Mouse (Mus musculus) heart, embryonic 16.5 days (tissue): ENCODE measurements around the gene Agxt. TPM values are rescaled to one million over a fixed set of nuclear protein-coding genes. Genes with fewer than 3 reads are reported as not detected.

Experiments
- ATAC-seq: fragments of 200-750 bp; cut with Nextera tagmentation; replicated peaks from 2 replicates; pipeline ENCODE4 v1.8.0; 2017; ENCODE audit warnings: moderate number of reproducible peaks; ENCODE audit not compliant: insufficient read depth, low FRiP score; ENCODE audit errors: extremely low read depth
- H3K27ac ChIP-seq: fragments of 300-500 bp; sonication (generic); 2 replicates; pipeline ENCODE4 v1.5.1; 2014; ENCODE audit warnings: mild to moderate bottlenecking, low read length, control low read depth, moderate library complexity
- H3K27me3 ChIP-seq: fragments of 300-500 bp; sonication (generic); 2 replicates; pipeline ENCODE4 v1.6.1; 2014; ENCODE audit warnings: low read length, mixed read lengths; ENCODE audit not compliant: control insufficient read depth, insufficient read depth
- H3K36me3 ChIP-seq: fragments of 300-500 bp; sonication (generic); 2 replicates; pipeline ENCODE4 v1.6.1; 2014; ENCODE audit not compliant: control insufficient read depth, insufficient read depth
- H3K4me1 ChIP-seq: fragments of 300-500 bp; sonication (generic); 2 replicates; pipeline ENCODE4 v1.6.1; 2014; ENCODE audit warnings: low read length, mixed read lengths; ENCODE audit not compliant: control insufficient read depth, insufficient read depth
- H3K4me2 ChIP-seq: fragments of 300-500 bp; sonication (generic); 2 replicates; pipeline ENCODE4 v1.6.1; 2014; ENCODE audit warnings: low read depth, mild to moderate bottlenecking, control low read depth, low read length
- H3K4me3 ChIP-seq: fragments of 300-500 bp; sonication (generic); 2 replicates; pipeline ENCODE4 v1.5.1; 2014; ENCODE audit warnings: mild to moderate bottlenecking, control low read depth, low read length
- H3K9ac ChIP-seq: fragments of 300-500 bp; sonication (generic); 2 replicates; pipeline ENCODE4 v1.6.1; 2014; ENCODE audit warnings: low read length, control low read depth
- H3K9me3 ChIP-seq: fragments of 300-500 bp; sonication (generic); replicated peaks from 2 replicates; pipeline ENCODE4 v1.6.1; 2016; ENCODE audit warnings: low read length; ENCODE audit not compliant: control insufficient read depth
- WGBS: fragments of 180-500 bp; shearing (Covaris S2); extraction: QIAGEN DNeasy Blood & Tissue Kit; methylation state at CpG from one replicate; pipeline ENCODE4 v1.1.7; 2014; 5-methylcytosine and 5-hydroxymethylcytosine counted together
- polyA plus RNA-seq: library from polyadenylated mRNA; unstranded; fragments of >200 nt; fragmentation: Nextera tagmentation; extraction: Ambion mirVana; gene quantifications from 2 replicates; pipeline ENCODE4 v1.2.1, GENCODE M21; 2015

The Agxt gene
- polyA plus RNA-seq, 1 experiment from 2014 or later, result not detected

GRCm38 (mm10) chr1:93138534-93138933, 3.5 kb downstream of the Agxt start:
- H3K4me2 ChIP-seq, result no peak overlapping the region
- ATAC-seq, result no peak
- H3K9ac ChIP-seq, result no peak overlapping the region
- 57% methylated on average over 6 of the region's 6 CpGs for WGBS
- H3K27ac ChIP-seq, result no peak overlapping the region
- H3K36me3 ChIP-seq, result no peaks in the 10 kb centered on the region
- H3K27me3 ChIP-seq, result peaks cover 12% of the 10 kb centered on the region
- H3K4me1 ChIP-seq, result no peaks in the 10 kb centered on the region
- no peak overlapping the region for H3K4me3 ChIP-seq
- no peaks in the 10 kb centered on the region for H3K9me3 ChIP-seq

DNA sequence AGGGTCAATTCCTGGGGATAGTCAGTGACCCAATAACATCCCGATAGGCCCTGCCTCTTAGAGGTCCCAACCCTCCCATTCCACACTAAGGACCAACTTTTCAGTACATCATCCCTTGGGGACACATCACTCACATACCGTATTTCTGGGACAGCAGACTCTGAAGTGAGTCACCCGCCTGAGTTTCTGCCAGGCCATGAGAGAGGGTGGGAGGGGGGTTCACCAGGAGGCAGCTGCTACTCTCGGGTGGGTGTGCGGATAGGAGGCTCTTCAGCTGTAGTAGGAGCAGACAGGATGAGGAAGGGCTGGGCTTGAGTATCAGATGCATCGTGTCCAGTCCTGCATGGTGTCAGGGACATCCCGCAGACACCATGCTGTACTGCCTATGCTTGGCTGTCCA, 4.7 kb downstream of the Agxt start:
- no peaks in the 10 kb centered on the region for H3K36me3 ChIP-seq
- no peak overlapping the region for H3K4me3 ChIP-seq
- no peak overlapping the region for H3K27ac ChIP-seq
- no peak for ATAC-seq
- H3K9me3 ChIP-seq, result no peaks in the 10 kb centered on the region
- H3K9ac ChIP-seq, result no peak overlapping the region
- H3K27me3 ChIP-seq, result peaks cover 12% of the 10 kb centered on the region; the same call in 1 of the 2 replicates
- no peak overlapping the region for H3K4me2 ChIP-seq
- peaks cover 8% of the 10 kb centered on the region for H3K4me1 ChIP-seq
- WGBS, result 54% methylated on average over 7 of the region's 7 CpGs

GRCm38 (mm10) chr1:93142871-93143270, 7.8 kb downstream of the Agxt start:
- Histone ChIP-seq H3K27ac (no peak overlapping the region), H3K9ac (no peak overlapping the region), H3K9me3 (no peaks in the 10 kb centered on the region), H3K36me3 (no peaks in the 10 kb centered on the region), H3K4me3 (no peak overlapping the region), H3K27me3 (peaks cover 17% of the 10 kb centered on the region), H3K4me2 (no peak overlapping the region), H3K4me1 (peaks cover 10% of the 10 kb centered on the region)
- 68% methylated on average over 1 of the region's 1 CpGs for WGBS
- no peak for ATAC-seq

DNA sequence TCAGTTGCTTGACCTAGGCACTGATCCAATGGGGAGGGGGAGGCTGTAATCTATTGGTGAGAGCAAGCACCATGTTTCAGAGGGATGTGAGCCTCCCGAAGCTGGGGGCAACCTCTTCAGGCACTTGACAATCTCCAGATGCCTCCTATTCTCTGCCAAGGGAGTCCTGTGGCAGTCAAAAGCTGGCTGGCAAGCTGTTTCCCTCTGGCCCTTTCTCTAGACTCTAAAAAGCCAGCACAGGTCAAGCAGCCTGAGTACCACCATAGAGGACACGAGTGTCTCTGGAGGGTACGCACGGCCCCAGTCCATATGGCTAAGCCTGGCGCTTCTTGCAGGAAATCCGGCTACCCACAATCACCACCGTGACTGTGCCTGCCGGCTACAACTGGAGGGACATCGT, 9.1 kb downstream of the Agxt start:
- 53% methylated on average over 9 of the region's 9 CpGs for WGBS
- Histone ChIP-seq H3K4me2 (no peak overlapping the region), H3K27ac (no peak overlapping the region), H3K27me3 (peaks cover 22% of the 10 kb centered on the region), H3K4me3 (no peak overlapping the region), H3K4me1 (peaks cover 10% of the 10 kb centered on the region), H3K36me3 (no peaks in the 10 kb centered on the region), H3K9ac (no peak overlapping the region), H3K9me3 (no peaks in the 10 kb centered on the region)
- peak; percentile 66; the same call in 1 of the 2 replicates for ATAC-seq

- ATAC-seq, result peak; percentile 76
- H3K9ac ChIP-seq, result no peak overlapping the region
- WGBS, result 43% methylated on average over 2 of the region's 2 CpGs
- H3K4me2 ChIP-seq, result no peak overlapping the region
- H3K4me1 ChIP-seq, result no peaks in the 10 kb centered on the region; the same call in 1 of the 2 replicates
- peaks cover 19% of the 10 kb centered on the region for H3K27me3 ChIP-seq
- no peak overlapping the region for H3K4me3 ChIP-seq
- no peak overlapping the region for H3K27ac ChIP-seq
- no peaks in the 10 kb centered on the region for H3K36me3 ChIP-seq
- no peaks in the 10 kb centered on the region for H3K9me3 ChIP-seq
These were observed 16.0 kb downstream of the Agxt start for GRCm38 (mm10) chr1:93150907-93151661.

DNA sequence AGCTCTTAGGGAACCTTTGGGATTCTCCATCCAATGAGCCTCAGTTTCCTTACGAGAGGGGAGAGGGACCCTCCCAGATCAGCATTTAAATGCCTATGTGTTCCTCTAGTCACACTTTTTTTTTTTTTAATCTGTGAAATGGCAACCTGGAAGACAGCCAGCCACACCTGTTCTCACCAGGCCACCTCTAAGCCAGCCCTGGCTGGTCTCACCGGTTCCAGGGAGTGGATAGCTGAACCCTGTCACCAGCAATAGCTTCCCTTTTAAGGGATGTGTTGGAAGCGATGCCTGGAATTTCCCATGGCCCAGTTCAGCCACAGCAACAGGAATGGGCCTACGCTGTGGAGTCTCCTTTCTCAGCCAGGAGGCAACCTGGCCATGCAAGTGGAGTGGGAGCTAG, 22.5 kb downstream of the Agxt start:
- ATAC-seq, result no peak
- H3K4me1 ChIP-seq, result no peaks in the 10 kb centered on the region
- H3K4me2 ChIP-seq, result no peak overlapping the region
- H3K27me3 ChIP-seq, result peaks cover 16% of the 10 kb centered on the region; the same call in 1 of the 2 replicates
- 52% methylated on average over 4 of the region's 4 CpGs for WGBS
- no peak overlapping the region for H3K27ac ChIP-seq
- H3K36me3 ChIP-seq, result no peaks in the 10 kb centered on the region
- no peaks in the 10 kb centered on the region for H3K9me3 ChIP-seq
- no peak overlapping the region for H3K4me3 ChIP-seq
- H3K9ac ChIP-seq, result no peak overlapping the region

GRCm38 (mm10) chr1:93158916-93159315, 23.9 kb downstream of the Agxt start:
- H3K4me1 ChIP-seq, result no peaks in the 10 kb centered on the region
- no peak overlapping the region for H3K4me2 ChIP-seq
- 79% methylated on average over 8 of the region's 8 CpGs for WGBS
- H3K4me3 ChIP-seq, result no peak overlapping the region
- no peak for ATAC-seq
- H3K27me3 ChIP-seq, result peaks cover 14% of the 10 kb centered on the region; the same call in 1 of the 2 replicates
- H3K36me3 ChIP-seq, result no peaks in the 10 kb centered on the region
- no peak overlapping the region for H3K27ac ChIP-seq
- H3K9ac ChIP-seq, result no peak overlapping the region
- no peaks in the 10 kb centered on the region for H3K9me3 ChIP-seq

- H3K36me3 ChIP-seq, result no peaks in the 10 kb centered on the region
- no peaks in the 10 kb centered on the region for H3K4me1 ChIP-seq
- 68% methylated on average over 21 of the region's 21 CpGs for WGBS
- no peak for ATAC-seq
- H3K27me3 ChIP-seq, result peaks cover 14% of the 10 kb centered on the region; the same call in 1 of the 2 replicates
- H3K4me2 ChIP-seq, result no peak overlapping the region
- H3K27ac ChIP-seq, result no peak overlapping the region
- no peak overlapping the region for H3K4me3 ChIP-seq
- H3K9ac ChIP-seq, result no peak overlapping the region
- no peaks in the 10 kb centered on the region for H3K9me3 ChIP-seq
These were observed 24.8 kb downstream of the Agxt start for GRCm38 (mm10) chr1:93159566-93160500.
